Mouse (Mus musculus): Measurements from ENCODE around the gene Adh7.

The Adh7 gene

GRCm38 (mm10) chr3:138217631-138218264, at the start of gene Adh7:
Gene Adh7 (plus strand): TSS chr3:138217760.
- no peak for DNase-seq

GRCm38 (mm10) chr3:138173291-138173690, 44.3 kb upstream of the Adh7 start:
- DNase-seq = no peak

- DNase-seq = no peak
Measured at GRCm38 (mm10) chr3:138175551-138175950, 42.0 kb upstream of the Adh7 start.

- DNase-seq = no peak
Measured at GRCm38 (mm10) chr3:138182019-138182418, 35.5 kb upstream of the Adh7 start.

DNA sequence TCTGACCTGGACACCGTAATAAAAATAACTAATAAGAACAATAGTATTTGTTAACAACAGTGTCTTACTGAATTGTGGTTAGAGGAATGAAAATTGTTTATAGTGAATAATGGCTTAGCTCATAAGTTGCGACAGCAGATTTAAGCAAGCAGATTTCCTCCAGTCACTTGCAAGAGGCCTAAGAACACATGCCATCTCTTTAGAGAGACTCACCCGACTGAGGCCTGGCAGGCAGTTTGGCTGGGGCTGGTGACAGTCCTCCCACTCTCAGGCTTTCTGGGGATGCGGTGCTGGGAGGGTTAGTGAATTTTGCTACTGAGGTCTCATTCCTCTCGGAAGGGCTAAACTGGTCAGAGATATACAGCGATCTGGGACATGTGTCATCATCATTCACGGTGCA, 34.2 kb upstream of the Adh7 start:
- DNase-seq = no peak

GRCm38 (mm10) chr3:138185290-138185689, 32.3 kb upstream of the Adh7 start:
- DNase-seq = no peak

- DNase-seq = no peak
Measured at GRCm38 (mm10) chr3:138185995-138186930, 31.3 kb upstream of the Adh7 start.

- no peak for DNase-seq
Measured at GRCm38 (mm10) chr3:138192260-138192659, 25.3 kb upstream of the Adh7 start.

DNA sequence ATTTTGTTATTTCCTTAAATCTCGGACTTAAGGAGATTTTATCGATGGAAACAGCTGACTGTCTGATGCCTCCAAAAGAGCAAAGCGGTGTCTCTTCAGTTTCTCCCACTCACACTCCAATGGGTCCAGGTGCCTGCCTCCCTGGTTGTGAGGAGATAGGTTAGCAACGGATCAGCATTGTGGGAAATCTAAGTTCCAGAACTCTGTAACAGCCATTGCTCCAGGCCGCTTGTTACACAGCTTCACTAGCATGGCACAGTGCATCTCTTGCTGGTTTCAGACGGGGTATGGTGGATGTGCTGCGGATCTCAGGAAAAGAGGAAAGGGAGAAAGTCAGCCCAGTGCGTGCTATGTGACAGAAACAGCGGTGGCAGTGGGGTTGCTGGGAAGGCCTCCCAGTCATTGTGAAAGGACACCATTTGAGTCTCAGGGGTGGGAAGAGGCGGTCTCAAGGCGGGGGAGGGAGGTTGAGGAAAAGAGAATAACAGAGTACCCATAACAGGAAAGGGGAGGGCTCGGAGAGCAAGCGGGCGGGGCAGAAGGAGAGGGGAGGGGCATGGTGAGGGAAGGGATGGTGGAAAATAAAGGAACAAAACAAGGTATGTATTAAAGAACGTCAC, 23.8 kb upstream of the Adh7 start, which contains the start of gene 4930579F01Rik:
TSS of gene 4930579F01Rik (minus strand) at position 143 of the 620 bp plus-strand sequence.
- DNase-seq = no peak

GRCm38 (mm10) chr3:138197093-138197492, 20.5 kb upstream of the Adh7 start:
- no peak for DNase-seq

DNA sequence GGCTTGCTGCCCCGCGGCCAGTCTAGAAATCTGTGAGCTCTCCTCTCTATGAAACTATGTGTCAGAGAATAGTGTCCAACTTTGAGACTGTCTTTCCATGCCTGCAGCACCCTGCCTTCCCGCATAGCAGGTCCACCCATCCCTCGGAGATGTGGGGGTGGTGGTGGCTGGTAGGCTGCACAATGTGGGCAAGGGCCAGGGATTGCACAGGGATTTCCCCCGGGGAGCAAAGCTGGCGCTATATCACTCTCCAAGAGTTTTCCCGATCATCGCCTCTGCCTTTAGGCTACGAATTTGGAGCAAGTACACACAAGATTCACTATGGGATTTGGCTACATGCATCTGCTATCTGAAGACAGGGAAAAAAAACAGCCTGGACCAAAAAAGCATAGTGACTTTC, 20.0 kb upstream of the Adh7 start:
- no peak for DNase-seq

DNA sequence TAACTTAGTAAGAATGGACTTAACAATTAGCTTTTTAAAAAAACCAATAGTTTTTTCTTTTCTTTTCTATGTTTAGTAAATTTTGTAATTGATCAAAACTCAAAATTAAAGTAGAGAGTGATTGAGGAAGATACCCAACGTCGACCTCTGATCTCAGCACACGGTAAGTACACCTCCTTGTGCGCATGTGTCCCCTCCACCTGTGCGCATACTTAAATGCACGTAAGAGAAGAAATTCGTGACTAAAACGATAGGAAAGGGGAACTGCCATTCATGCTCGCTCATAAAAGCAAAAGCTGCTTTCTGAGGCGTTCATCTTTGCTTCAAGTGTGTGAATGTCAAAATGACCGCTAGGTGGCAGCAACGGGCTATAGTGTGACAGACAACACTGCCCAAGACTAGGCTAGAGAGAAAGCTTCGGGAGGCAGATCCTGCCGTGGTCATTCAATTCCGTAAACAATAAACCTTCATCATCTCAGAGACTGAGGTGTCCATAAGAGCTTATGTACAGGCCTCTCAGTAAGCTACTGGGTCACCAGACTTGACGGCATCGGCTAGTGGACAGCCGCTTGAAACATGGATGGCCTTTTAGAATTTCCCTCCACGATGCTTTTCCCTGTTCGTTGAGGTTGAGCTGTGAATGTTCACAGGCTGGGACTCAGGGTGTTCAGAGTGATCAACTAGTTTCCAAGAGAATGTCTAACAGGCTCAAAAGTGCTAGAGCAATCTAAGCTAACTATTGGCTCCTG, 19.4 kb upstream of the Adh7 start:
- DNase-seq = peak; percentile 75

DNA sequence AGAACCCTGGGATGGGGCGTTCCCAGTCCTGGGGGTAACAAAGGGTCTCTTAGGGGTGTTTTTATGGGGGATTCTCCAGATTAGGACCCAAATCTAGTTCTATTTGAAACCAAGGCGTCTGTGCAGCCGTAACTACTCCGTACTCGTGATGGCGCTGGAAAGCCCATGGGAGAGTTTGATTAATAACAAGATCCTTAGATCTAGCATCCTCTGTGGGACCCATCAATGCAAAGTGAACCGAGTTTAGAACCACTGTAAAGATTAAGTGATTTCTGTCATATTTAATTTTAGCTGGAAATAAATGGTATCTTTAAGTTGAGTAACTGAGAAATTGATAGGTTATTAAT, 18.9 kb upstream of the Adh7 start:
- DNase-seq = no peak

- DNase-seq = no peak
Measured at GRCm38 (mm10) chr3:138208821-138209220, 8.7 kb upstream of the Adh7 start.

DNA sequence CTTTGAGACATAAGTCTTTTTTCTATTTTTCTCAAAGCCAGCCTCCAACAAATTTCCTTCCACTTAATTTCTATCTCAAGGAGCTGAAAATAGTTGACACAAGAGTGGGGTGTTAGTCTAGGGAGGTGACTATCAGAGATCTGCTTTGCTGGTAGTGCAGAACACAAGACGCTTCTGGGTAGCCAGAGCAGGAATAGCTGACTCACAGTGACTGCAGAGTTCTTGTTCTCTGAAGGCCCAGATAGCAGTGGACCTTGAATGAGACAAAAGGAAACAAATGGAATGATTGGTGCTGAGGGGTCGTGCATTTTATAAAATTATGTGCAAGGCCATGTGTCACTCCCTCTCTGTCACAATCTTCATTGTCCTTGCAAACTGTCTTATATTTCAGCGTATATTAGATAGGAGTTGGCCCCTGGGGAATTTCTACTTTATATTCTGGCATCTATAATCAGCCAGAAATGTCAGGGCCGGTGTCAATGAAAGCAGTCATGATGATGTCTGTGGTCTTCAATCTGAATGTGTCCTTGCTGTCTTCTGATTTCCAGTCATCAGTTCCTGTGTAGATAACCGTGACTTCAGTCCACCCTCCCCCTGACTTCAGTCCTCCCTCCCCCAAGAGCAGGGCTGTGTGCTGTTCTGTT, 7.0 kb upstream of the Adh7 start:
- no peak for DNase-seq

DNA sequence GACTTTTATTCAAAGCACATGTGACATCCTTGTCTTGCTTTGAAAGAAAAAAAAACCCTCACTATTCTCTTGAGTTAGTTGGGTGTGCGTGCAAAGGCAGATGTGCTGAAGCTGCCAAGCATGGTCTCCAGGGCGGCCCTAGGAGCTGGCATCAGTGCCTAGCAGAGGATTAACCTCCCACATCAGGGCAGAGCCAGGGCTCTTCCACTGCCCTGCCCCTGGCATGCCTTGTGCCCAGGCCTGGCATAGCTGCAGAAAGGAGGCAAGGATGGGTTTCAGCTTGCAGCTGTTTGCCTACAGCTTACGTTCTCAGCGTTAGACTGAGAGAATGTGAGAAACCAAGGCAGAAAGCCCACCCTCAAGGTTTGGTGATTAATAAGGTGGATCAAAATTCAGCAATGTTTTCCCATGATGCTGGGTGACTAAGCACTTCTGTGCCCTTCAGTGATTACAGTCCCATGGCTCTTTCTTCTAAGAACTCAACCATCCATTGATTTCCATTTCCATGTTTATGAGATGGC, 5.1 kb upstream of the Adh7 start:
- no peak for DNase-seq

DNA sequence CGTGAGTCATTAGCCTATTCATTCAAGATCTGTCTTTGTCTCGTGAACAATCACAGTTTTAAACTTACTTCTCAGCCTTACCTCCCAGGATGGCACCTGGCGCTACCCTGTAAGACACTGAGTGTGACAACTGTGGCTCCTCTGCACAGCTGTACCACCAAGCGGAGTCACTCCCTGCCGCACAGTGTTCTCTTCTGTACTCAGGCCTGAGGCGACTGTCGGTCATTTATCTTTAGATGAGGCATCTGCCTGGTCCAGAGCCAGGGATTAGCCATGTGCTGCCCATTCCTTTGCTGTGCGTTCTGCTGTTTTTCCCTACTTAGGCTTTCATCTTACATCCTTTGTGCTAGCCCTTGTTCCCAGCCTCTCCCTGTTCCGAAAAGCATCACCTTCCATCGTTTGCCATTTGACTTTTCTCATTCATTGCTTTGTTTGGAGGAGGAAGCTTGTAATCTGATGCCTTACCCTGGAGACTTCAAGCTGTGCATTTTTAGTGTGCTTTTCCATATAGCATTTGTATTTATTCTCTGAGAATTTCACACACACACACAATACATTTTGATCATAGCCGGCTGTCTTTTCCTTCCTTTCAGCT, 2.1 kb upstream of the Adh7 start:
- DNase-seq = no peak

DNA sequence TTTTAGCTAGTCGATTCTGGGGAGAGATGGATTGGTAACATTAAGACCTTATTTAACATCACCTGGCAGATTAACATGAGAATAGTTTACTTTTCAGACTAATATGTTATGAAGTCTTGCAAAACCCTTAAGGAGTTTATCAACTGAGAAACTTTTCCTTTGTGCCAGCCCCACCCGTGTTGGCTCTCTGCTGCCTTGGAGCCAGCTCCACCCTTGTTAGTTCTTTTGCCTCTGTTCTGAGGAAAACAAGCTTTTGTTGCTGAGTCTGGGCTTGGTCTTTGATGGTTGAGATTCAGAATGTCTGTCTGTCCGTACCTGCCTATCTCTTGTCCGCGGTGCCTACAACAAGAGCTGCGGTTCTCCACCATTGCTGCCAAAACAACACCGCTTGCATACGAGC, 1.5 kb upstream of the Adh7 start:
- no peak for DNase-seq

DNA sequence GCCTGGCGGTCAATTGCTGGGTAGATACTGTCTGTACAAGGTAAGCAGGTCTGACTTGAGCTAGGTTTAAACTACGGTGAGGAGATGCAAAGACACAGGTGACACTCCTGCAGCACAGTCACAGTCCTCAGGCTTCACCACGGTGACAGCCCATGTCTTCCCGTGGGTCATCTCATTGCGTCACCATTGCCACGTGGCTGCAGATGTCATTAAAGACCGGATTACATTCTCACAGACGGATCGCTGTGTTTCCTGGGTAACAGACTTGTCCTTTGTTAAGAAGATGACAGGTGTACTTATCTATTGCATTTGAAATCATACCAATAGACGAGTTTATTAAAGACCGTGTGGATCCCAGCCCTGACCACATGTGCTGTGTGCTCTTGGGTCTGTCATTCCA, 3.6 kb downstream of the Adh7 start:
- DNase-seq = no peak

DNA sequence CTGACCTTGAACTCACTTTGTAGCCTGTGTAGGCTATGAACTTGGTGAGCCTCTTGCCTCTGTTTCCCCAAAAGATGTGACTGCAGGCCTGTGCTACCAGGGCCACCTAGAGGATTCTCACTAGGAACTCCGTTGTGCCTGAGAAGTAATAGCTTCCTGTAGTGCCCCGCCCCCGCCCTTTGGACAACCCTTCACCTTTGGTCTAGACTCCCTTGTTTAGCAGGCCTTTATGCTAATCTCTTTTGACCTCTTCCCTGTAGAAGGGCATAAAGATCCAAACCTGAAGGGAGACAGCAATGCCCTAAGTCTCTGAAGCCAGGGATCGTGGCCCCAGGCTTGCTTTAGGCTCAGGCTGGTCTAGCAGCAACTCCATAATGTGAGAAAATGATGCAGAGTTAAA, 5.0 kb downstream of the Adh7 start:
- no peak for DNase-seq

DNA sequence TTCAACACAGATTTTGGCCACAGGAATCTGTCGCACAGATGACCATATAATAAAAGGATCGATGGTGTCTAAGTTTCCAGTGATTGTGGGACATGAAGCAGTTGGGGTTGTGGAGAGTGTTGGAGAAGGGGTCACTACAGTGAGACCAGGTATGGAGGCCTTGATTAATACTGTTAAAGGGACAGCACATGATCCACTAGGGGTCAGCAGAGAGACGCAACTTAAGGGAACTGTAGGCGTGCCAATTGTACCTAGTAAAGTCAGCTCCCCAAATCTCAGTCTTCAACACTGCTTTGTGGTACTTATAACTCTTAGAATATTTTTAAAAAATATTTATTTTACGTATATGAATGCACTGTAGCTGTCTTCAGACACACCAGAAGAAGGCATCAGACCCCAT, 5.4 kb downstream of the Adh7 start:
- peak; percentile 9 for DNase-seq

- DNase-seq = no peak
Measured at GRCm38 (mm10) chr3:138224363-138224954, 6.9 kb downstream of the Adh7 start.
